Mouse (Mus musculus): ENCODE measurements around the gene Syde2. TPM values are rescaled to one million over a fixed set of nuclear protein-coding genes. Genes with fewer than 3 reads are reported as not detected.

Syde2 gene
- polyA plus RNA-seq, 1 experiment: not detected

GRCm38 (mm10) chr3:145962411-145962810 is 25.3 kb upstream of the Syde2 start:
- no peak for TF ChIP-seq GATA1 (IDR thresholded peaks at IDR 0.05; ENCODE audit: low read length)

- TF ChIP-seq GATA1 (IDR thresholded peaks at IDR 0.05; ENCODE audit: low read length): no peak
These were observed 24.3 kb upstream of the Syde2 start for GRCm38 (mm10) chr3:145963101-145964017.

GRCm38 (mm10) chr3:145964018-145964387 is 23.7 kb upstream of the Syde2 start:
- TF ChIP-seq GATA1 (IDR thresholded peaks at IDR 0.05; ENCODE audit: low read length): no peak

GRCm38 (mm10) chr3:145964473-145964872 is 23.2 kb upstream of the Syde2 start:
- TF ChIP-seq GATA1 (IDR thresholded peaks at IDR 0.05; ENCODE audit: low read length): no peak

- TF ChIP-seq GATA1 (IDR thresholded peaks at IDR 0.05; ENCODE audit: low read length): no peak
These were observed 20.9 kb upstream of the Syde2 start for GRCm38 (mm10) chr3:145966806-145967205.

- no peak for TF ChIP-seq GATA1 (IDR thresholded peaks at IDR 0.05; ENCODE audit: low read length)
These were observed 18.6 kb upstream of the Syde2 start for GRCm38 (mm10) chr3:145969031-145969501.

GRCm38 (mm10) chr3:145971501-145971900 is 16.2 kb upstream of the Syde2 start:
- no peak for TF ChIP-seq GATA1 (IDR thresholded peaks at IDR 0.05; ENCODE audit: low read length)

- TF ChIP-seq GATA1 (IDR thresholded peaks at IDR 0.05; ENCODE audit: low read length): no peak
These were observed 12.7 kb upstream of the Syde2 start for GRCm38 (mm10) chr3:145974986-145975385.

- TF ChIP-seq GATA1 (IDR thresholded peaks at IDR 0.05; ENCODE audit: low read length): no peak
These were observed 2.2 kb upstream of the Syde2 start for GRCm38 (mm10) chr3:145985333-145985925.

- TF ChIP-seq GATA1 (IDR thresholded peaks at IDR 0.05; ENCODE audit: low read length): no peak
These were observed 1.2 kb upstream of the Syde2 start for GRCm38 (mm10) chr3:145986317-145987001.

- TF ChIP-seq GATA1 (IDR thresholded peaks at IDR 0.05; ENCODE audit: low read length): no peak
These were observed 457 bp downstream of the Syde2 start for GRCm38 (mm10) chr3:145987970-145988683.

- no peak for TF ChIP-seq GATA1 (IDR thresholded peaks at IDR 0.05; ENCODE audit: low read length)
These were observed 1.3 kb downstream of the Syde2 start for GRCm38 (mm10) chr3:145988684-145989575.

GRCm38 (mm10) chr3:145989576-145990081 is 2.0 kb downstream of the Syde2 start:
- no peak for TF ChIP-seq GATA1 (IDR thresholded peaks at IDR 0.05; ENCODE audit: low read length)

GRCm38 (mm10) chr3:145991130-145991529 is 3.5 kb downstream of the Syde2 start:
- no peak for TF ChIP-seq GATA1 (IDR thresholded peaks at IDR 0.05; ENCODE audit: low read length)

All from G1E-ER4 (cell line).